Mouse (Mus musculus) lung, postnatal 0 days (tissue): ENCODE data around the gene Cers5. TPM values are rescaled to one million over a fixed set of nuclear protein-coding genes. Genes with fewer than 3 reads are reported as not detected.

Experiments used
- ATAC-seq: fragments of 200-750 bp; cut with Nextera tagmentation; 2 replicates; pipeline ENCODE4 v1.8.0; 2017; ENCODE audit warnings: moderate library complexity
- DNase-seq: peaks from one replicate; pipeline ENCODE4 v3.0.0-alpha.2; 2016; ENCODE audit warnings: low spot score
- H3K27ac ChIP-seq: fragments of 300-500 bp; sonication (generic); 2 replicates; pipeline ENCODE4 v1.5.1; 2014; ENCODE audit warnings: antibody characterized with exemption, mild to moderate bottlenecking, low read length, mixed read lengths
- H3K27me3 ChIP-seq: fragments of 300-500 bp; sonication (generic); replicated peaks from 2 replicates; pipeline ENCODE4 v1.6.1; 2014; ENCODE audit warnings: low read length, mixed read lengths; ENCODE audit not compliant: insufficient read depth
- H3K36me3 ChIP-seq: fragments of 300-500 bp; sonication (generic); 2 replicates; pipeline ENCODE4 v1.6.1; 2014; ENCODE audit warnings: low read length, mixed read lengths; ENCODE audit not compliant: insufficient read depth
- H3K4me1 ChIP-seq: fragments of 300-500 bp; sonication (generic); 2 replicates; pipeline ENCODE4 v1.6.1; 2014; ENCODE audit warnings: antibody characterized with exemption, low read depth, low read length, mixed read lengths; ENCODE audit not compliant: insufficient read depth
- H3K4me2 ChIP-seq: fragments of 300-500 bp; sonication (generic); replicated peaks from 2 replicates; pipeline ENCODE4 v1.6.1; 2014; ENCODE audit warnings: low read depth, mild to moderate bottlenecking, low read length, moderate library complexity, mixed read lengths
- H3K4me3 ChIP-seq: fragments of 300-500 bp; sonication (generic); 2 replicates; pipeline ENCODE4 v1.5.1; 2014; ENCODE audit warnings: low read depth, low read length
- H3K9ac ChIP-seq: fragments of 300-500 bp; sonication (generic); replicated peaks from 2 replicates; pipeline ENCODE4 v1.6.1; 2014; ENCODE audit warnings: low read depth, mild to moderate bottlenecking
- H3K9me3 ChIP-seq: fragments of 300-500 bp; sonication (generic); 2 replicates; pipeline ENCODE4 v1.6.1; 2016; ENCODE audit warnings: low read length, mixed read lengths
- CTCF ChIP-seq: IDR thresholded peaks from 2 replicates; pipeline ENCODE4 v1.5.1; 2016; ENCODE audit warnings: antibody characterized with exemption, mild to moderate bottlenecking
- EP300 ChIP-seq: IDR thresholded peaks from 2 replicates; pipeline ENCODE4 v1.6.1; 2016; ENCODE audit warnings: antibody characterized with exemption, mild to moderate bottlenecking, control low read depth
- WGBS: fragments of 180-500 bp; shearing (Covaris S2); extraction: QIAGEN DNeasy Blood & Tissue Kit; methylation state at CpG from one replicate; pipeline ENCODE4 v1.1.7; 2014; 5-methylcytosine and 5-hydroxymethylcytosine counted together
- polyA plus RNA-seq: library from polyadenylated mRNA; unstranded; fragments of >200 nt; fragmentation: Nextera tagmentation; extraction: Ambion mirVana; gene quantifications from 2 replicates; pipeline ENCODE4 v1.2.1, GENCODE M21; 2015

Gene Cers5
- polyA plus RNA-seq, 1 experiment from 2014 or later = 67.1 TPM

GRCm38 (mm10) chr15:99688712-99689111 lies 84.0 kb downstream of the Cers5 start:
- peak; percentile 96 for TF ChIP-seq CTCF
- TF ChIP-seq EP300 = no peak
- H3K9ac ChIP-seq = no peak overlapping the region
- peak; percentile 64 for ATAC-seq

More at GRCm38 (mm10) chr15:99688712-99689111, 84.0 kb downstream of the Cers5 start:
- DNase-seq = peak; percentile 92
- Histone ChIP-seq H3K36me3 (no peaks in the 10 kb centered on the region), H3K4me1 (no peaks in the 10 kb centered on the region), H3K27ac (no peak overlapping the region), H3K4me3 (no peak overlapping the region), H3K27me3 (0 out of 2 replicates have a peak, but pooled peaks cover 4% of the 10 kb centered on the region), H3K4me2 (no peak overlapping the region), H3K9me3 (no peaks in the 10 kb centered on the region)
- WGBS = 4% methylated on average over 4 of the region's 4 CpGs

Other genes starting within 250 kb of the Cers5 start
- 0.81 and 0.95 TPM in 2 replicates for gene Faim2, start 244.7 kb downstream of the Cers5 start, polyA plus RNA-seq
- not detected in 2 replicates for gene Aqp2, start 193.8 kb downstream of the Cers5 start, polyA plus RNA-seq
- gene Aqp5, start 182.1 kb downstream of the Cers5 start, polyA plus RNA-seq = 551 and 593 TPM in 2 replicates
- not detected in 2 replicates for gene Aqp6, start 171.5 kb downstream of the Cers5 start, polyA plus RNA-seq
- gene Racgap1, start 121.2 kb downstream of the Cers5 start, polyA plus RNA-seq = 7.5 and 10.9 TPM in 2 replicates
- 1.3 TPM in 2 replicates for gene Asic1, start 102.5 kb downstream of the Cers5 start, polyA plus RNA-seq
- gene Smarcd1, start 70.8 kb downstream of the Cers5 start, polyA plus RNA-seq = 19.7 and 20.4 TPM in 2 replicates
- gene Gm17349, start 67.4 kb downstream of the Cers5 start, polyA plus RNA-seq = 3.2 TPM in 1 of 2 replicates, not detected in the other
- gene Gpd1, start 55.4 kb downstream of the Cers5 start, polyA plus RNA-seq = 10.0 and 13.2 TPM in 2 replicates
- 197 and 206 TPM in 2 replicates for gene Cox14, start 47.3 kb downstream of the Cers5 start, polyA plus RNA-seq
- 28.6 and 38.5 TPM in 2 replicates for gene Lima1, start 102.6 kb upstream of the Cers5 start, polyA plus RNA-seq
- gene Fam186a, start 194.2 kb upstream of the Cers5 start, polyA plus RNA-seq = 0.01 and 0.04 TPM in 2 replicates
- gene Larp4, start 197.2 kb upstream of the Cers5 start, polyA plus RNA-seq = 20.4 and 22.8 TPM in 2 replicates